Mouse (Mus musculus) neutrophil, adult 5-6 weeks (primary cell): Measurements from ENCODE around the gene Kcnc1. TPM values are rescaled to one million over a fixed set of nuclear protein-coding genes. Genes with fewer than 3 reads are reported as not detected.

Source experiments
- ATAC-seq: fragments of 151-379, 151-347 bp; 2 replicates; pipeline ENCODE4 v1.8.0; 2017; ENCODE audit warnings: mild to moderate bottlenecking, moderate TSS enrichment; ENCODE audit not compliant: insufficient number of reproducible peaks, poor library complexity, low FRiP score, severe bottlenecking; ENCODE audit errors: extremely low read depth
- total RNA-seq: library from RNA; stranded (forward); fragments of 200-1000 nt; gene quantifications from 2 replicates; pipeline ENCODE4 v1.2.3, GENCODE M21; 2017

Gene Kcnc1
- total RNA-seq, 1 experiment from 2014 or later: 0.81 TPM

DNA sequence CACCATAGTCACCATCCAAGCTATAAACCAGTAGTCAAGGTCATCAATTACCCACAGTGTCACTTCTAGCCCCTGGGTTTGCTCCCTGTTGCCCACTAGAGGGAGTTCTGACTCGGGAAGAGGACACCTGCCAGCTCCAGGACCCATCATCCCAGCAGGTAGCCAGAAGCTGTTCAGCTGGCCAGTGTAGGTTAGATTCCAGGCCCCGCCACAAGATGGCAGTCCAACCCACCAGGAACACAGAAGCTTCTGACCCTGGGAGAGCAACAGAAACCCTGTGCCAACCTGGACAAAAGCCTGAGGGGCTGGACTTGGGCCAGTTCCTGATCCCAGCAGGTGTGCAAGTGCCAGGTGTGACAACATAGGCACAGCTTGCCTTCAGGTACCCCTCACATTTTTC, 3.2 kb upstream of the Kcnc1 start:
- ATAC-seq: peak; percentile 47

GRCm38 (mm10) chr7:46393718-46394511, 2.4 kb upstream of the Kcnc1 start:
- 0 out of 2 replicates have a peak, but pooled peaks have one; percentile 17 for ATAC-seq

GRCm38 (mm10) chr7:46394933-46395332, 1.4 kb upstream of the Kcnc1 start:
- no peak for ATAC-seq

DNA sequence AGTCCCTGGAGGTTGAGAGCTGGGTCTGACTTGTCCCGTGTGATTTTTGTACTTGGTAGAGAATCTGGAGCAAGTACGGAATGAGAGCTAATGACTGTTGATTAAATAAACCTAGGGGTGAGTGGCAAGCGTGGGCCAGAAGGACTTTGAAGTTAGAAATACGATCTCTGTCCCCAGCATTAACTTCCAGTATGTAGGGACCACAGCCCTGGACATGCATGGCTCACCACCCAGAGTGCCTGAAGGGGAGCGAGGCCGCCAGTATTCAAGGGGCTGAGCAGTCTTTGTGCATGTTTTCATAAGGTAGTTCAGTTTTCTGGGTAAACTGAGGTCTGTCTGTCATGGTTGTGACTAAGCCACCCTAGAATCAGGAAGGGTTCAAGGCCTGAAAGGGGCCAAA, 726 bp upstream of the Kcnc1 start:
- ATAC-seq: no peak

GRCm38 (mm10) chr7:46396928-46397731, 833 bp downstream of the Kcnc1 start:
- ATAC-seq: no peak

DNA sequence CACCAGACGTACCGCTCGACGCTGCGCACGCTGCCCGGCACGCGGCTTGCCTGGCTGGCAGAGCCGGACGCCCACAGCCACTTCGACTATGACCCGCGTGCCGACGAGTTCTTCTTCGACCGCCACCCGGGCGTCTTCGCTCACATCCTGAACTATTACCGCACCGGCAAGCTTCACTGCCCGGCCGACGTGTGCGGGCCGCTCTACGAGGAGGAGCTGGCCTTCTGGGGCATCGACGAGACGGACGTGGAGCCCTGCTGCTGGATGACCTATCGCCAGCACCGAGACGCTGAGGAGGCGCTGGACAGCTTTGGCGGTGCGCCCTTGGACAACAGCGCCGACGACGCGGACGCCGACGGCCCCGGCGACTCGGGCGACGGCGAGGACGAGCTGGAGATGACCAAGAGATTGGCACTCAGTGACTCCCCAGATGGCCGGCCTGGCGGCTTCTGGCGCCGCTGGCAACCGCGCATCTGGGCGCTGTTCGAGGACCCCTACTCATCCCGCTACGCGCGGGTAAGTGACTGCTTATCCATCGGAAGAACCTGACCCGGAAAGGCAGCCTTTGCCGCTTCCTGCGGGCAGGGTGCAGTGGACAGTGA, 1.5 kb downstream of the Kcnc1 start:
- no peak for ATAC-seq

DNA sequence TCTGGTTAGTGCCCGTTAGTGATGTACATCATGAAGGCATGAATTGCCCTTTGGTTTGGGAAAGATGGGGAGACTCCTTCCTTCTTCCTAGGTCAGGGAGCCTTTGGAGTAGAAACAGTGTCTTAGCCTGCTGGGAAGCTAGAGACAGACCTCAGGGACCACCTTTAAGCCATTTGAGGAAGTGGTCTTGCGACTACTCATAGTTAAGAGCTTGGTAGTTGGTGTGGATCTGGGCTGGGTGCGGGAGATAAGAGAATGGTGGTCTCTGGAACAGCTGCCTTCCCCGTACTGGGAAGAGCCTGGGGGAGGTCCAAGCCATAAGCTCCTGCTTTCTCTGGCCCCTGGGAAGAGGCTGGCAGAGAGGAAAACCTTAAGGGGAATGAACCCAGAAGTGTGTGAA, 2.3 kb downstream of the Kcnc1 start:
- no peak for ATAC-seq

DNA sequence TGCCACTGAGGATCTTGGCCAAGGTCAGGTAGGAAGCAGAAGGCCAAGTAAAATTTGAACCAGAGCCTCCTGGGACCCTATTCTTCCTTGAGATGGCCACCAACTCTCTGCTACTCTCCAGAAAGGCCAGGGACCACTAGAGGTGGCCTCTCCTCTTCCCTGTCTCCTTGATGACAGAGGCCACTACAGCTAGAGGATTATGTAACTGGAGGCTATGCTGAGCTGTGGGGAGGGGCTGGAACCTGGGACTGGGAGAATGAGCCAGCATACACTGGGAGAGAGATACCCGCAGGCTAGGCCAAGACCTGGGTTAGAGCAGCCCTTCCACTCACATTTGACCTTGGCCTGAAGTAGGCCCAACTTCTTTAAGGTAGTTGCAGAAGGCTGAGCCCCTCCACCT, 3.4 kb downstream of the Kcnc1 start:
- no peak for ATAC-seq

DNA sequence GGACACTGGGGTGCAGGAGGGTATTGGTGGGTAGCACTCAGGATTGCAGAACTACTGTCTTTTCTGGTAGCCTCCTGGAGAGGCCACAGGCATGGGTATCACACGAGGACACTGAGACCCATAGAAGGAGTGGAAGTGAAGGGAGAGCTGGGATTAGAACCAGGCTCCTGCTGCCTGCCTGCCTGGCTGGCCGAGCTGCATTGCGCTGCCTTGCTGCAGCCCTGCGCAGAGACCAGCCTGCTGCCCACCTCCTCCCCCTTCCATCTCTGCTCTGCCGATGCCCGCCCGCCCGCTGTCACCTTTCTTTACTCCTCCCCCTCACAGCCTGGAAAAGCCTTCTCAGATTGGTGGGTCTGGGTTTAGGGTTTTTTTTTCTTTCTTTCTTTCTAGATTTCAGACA, 4.0 kb downstream of the Kcnc1 start:
- no peak for ATAC-seq

- ATAC-seq: no peak
Measured at GRCm38 (mm10) chr7:46401371-46402180, 5.3 kb downstream of the Kcnc1 start.

- no peak for ATAC-seq
Measured at GRCm38 (mm10) chr7:46403616-46404485, 7.6 kb downstream of the Kcnc1 start.

DNA sequence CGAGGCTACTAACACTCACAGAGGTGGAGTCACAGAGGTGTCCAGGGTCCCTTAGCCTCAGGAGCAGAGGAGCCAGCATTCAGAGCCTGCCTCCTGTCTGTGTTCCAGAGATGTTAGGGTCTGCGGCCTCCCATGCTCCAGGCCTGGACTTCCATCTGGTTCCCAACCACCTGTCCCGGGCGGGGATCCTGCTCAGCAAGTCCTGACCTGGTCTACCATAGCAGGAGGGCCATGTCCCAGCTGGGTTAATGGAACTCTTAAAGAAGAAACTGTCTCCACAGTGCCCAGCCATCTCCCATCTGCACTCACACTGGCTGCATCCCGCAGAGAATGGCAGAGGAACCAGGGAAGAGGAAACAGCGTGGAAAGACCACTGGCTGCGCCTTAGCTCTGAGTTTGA, 8.5 kb downstream of the Kcnc1 start:
- no peak for ATAC-seq

DNA sequence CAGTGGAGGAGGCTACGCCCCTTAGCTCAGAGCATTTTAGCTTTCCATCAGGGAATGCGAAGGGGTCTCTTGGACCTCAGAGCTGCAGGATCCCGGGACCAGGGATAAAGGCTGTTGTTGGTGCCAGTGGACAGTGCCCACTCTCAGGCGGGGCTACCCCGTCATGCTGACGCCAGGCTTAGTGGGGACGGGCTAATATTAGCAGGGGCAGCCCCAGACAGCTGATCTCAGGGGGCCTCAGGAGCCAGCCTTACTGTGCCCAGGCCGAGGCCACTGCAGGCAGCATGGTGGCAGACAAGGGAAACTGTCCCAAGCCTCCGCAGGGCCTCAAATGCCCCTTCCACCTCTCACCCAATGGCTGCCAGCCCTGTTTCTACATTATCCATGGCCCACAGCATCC, 12.3 kb downstream of the Kcnc1 start:
- no peak for ATAC-seq

DNA sequence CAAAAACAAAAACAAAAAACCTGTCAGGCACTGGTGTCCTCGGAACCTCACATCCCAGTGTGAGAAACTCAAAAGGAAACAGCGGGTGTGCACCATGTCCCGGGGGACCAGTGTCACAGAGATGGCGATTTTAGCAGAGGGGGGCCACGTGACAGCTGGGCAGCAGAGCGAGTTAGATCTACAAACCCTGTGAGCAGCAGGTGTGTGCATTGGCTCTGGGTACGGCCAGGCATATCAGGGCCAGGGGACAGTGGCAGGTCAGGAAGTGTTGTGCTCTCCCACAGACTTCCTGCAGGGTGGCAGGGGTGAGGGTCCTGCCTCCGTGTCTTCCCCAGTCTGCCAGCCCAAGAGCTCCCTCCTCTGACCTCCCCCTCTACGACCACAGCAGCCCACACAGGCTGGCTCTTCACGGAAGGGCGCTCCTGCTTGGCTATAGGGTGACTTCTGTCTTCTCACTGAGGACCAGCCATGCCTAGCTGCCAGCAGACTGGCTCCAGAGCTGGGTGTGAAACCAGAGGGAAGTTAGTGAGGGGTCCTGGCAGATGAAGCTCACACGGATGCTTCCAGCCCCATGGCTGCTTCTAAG, 13.0 kb downstream of the Kcnc1 start:
- peak; percentile 51 for ATAC-seq

GRCm38 (mm10) chr7:46410727-46411126, 14.4 kb downstream of the Kcnc1 start:
- ATAC-seq: no peak

GRCm38 (mm10) chr7:46412823-46413222, 16.5 kb downstream of the Kcnc1 start:
- no peak for ATAC-seq

DNA sequence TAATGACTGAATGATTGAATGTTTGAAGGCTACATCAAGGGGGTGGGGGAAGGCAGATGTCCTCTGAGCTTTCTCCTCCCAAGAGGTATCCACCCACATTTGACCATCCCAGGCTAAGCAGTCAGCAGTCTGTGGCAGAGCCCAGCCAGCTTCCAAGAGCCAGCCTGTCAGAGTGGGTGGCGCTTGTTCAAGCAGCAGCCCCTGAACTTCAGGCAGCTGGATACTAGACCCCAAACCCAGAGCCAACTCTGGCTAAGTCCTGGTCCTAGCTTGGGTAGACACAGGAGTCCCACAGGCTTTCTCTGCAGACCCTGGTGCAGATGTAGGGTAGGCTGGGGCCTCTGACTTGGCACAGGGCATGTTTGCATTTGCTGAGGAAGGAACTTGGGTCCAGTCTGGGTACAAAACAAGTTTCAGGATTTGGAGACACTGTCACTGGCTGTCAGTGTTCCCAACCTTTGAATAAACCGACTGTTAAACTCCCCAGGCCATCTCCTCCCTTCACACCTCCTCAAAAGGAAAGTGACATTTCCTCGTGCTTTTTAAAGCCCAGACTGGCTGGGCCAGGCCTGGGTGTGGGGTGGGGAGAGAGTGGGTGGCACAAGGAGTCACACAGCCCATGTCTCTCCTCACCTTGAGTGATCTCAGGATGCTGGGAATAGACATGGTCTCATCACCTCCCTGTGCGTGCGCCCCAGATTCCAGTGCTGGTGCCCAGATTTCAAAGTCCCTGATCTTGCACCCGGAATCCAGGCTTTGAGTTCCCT, 17.8 kb downstream of the Kcnc1 start:
- no peak for ATAC-seq
